Mouse (Mus musculus): Measurements from ENCODE around the gene Cyp27a1. TPM values are rescaled to one million over a fixed set of nuclear protein-coding genes. Genes with fewer than 3 reads are reported as not detected.
A peak's percentile ranks its signal among the peaks of the same experiment; 100 is the strongest.

The Cyp27a1 gene
- polyA plus RNA-seq, 1 experiment: 10.7 TPM

- no peak for DNase-seq
- Histone ChIP-seq H3K4me3 (ENCODE audit: control insufficient read depth, insufficient read depth, low read length) (no peak overlapping the region), H3K4me1 (replicated peaks; ENCODE audit: control insufficient read depth, insufficient read depth, low read length) (peaks cover 8% of the 10 kb centered on the region; the same call in 1 of the 2 replicates), H3K36me3 (ENCODE audit: control insufficient read depth, insufficient read depth, low read length) (no peaks in the 10 kb centered on the region), H3K27ac (ENCODE audit: control insufficient read depth, insufficient read depth, low read length) (no peak overlapping the region), H3K27me3 (ENCODE audit: control insufficient read depth, insufficient read depth, low read length) (peaks cover 7% of the 10 kb centered on the region; the same call in 1 of the 2 replicates)
- TF ChIP-seq POLR2A (IDR thresholded peaks at IDR 0.05; ENCODE audit: control insufficient read depth, extremely low read depth, insufficient read depth, low read length, poor library complexity) (no peak), CTCF (IDR thresholded peaks at IDR 0.05; ENCODE audit: borderline replicate concordance, control insufficient read depth, extremely low read depth, insufficient read depth, low read length, poor library complexity) (no peak)
- WGBS: 49% methylated on average over 13 of the region's 13 CpGs
Observed at GRCm38 (mm10) chr1:74783554-74783953, 70.2 kb downstream of the Cyp27a1 start.

DNA sequence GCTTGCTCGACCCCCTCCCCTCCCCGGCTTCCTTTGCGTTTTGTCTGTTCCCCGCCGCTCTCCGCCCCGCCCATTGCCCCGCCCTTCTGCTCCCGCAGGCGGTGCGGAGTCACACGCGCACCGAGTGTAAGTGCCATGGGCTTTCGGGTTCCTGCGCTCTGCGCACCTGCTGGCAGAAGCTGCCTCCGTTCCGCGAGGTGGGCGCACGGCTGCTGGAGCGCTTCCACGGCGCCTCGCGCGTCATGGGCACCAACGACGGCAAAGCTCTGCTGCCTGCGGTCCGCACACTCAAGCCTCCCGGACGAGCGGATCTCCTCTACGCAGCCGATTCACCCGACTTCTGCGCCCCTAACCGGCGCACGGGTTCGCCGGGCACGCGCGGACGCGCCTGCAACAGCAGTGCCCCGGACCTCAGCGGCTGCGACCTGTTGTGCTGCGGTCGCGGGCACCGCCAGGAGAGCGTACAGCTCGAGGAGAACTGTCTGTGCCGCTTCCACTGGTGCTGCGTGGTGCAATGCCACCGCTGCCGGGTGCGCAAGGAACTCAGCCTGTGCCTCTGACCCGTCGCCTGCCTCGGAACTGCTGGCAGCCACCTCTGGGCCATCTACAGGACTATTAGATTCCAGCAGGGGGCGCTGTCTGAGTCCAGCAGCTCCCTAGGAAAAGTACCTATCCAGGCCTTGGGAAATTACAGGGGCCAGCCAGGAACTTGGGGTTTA, 70.8 kb downstream of the Cyp27a1 start:
- peaks cover 7% of the 10 kb centered on the region; the same call in 1 of the 2 replicates for H3K27me3 ChIP-seq (ENCODE audit: control insufficient read depth, insufficient read depth, low read length)
- 2% methylated on average over 67 of the region's 67 CpGs for WGBS
- no peak for DNase-seq

More for the DNA sequence above, 70.8 kb downstream of the Cyp27a1 start:
- Histone ChIP-seq H3K36me3 (ENCODE audit: control insufficient read depth, insufficient read depth, low read length) (no peaks in the 10 kb centered on the region), H3K4me3 (ENCODE audit: control insufficient read depth, insufficient read depth, low read length) (peak overlapping the region; percentile 13), H3K4me1 (replicated peaks; ENCODE audit: control insufficient read depth, insufficient read depth, low read length) (peaks cover 8% of the 10 kb centered on the region; the same call in 1 of the 2 replicates), H3K27ac (ENCODE audit: control insufficient read depth, insufficient read depth, low read length) (no peak overlapping the region)
- TF ChIP-seq CTCF (IDR thresholded peaks at IDR 0.05; ENCODE audit: borderline replicate concordance, control insufficient read depth, extremely low read depth, insufficient read depth, low read length, poor library complexity) (peak; percentile 48; the same call in 1 of the 2 replicates), POLR2A (IDR thresholded peaks at IDR 0.05; ENCODE audit: control insufficient read depth, extremely low read depth, insufficient read depth, low read length, poor library complexity) (no peak)

Other genes starting within 250 kb of the Cyp27a1 start
- 40.2 and 53.1 TPM in 2 replicates for gene Cnot9, start 207.5 kb upstream of the Cyp27a1 start, polyA plus RNA-seq (2012; rRNA removed)
- 0.24 and 0.33 TPM in 2 replicates for gene Plcd4, start 170.7 kb upstream of the Cyp27a1 start, polyA plus RNA-seq (2012; rRNA removed)
- gene Usp37, start 169.3 kb upstream of the Cyp27a1 start, polyA plus RNA-seq (2012; rRNA removed): 7.3 and 8.6 TPM in 2 replicates
- 28.4 and 30.3 TPM in 2 replicates for gene Zfp142, start 125.3 kb upstream of the Cyp27a1 start, polyA plus RNA-seq (2012; rRNA removed)
- 14.7 and 17.3 TPM in 2 replicates for gene Bcs1l, start 125.3 kb upstream of the Cyp27a1 start, polyA plus RNA-seq (2012; rRNA removed)
- 68.0 and 82.4 TPM in 2 replicates for gene Rnf25, start 112.2 kb upstream of the Cyp27a1 start, polyA plus RNA-seq (2012; rRNA removed)
- gene Stk36, start 112.1 kb upstream of the Cyp27a1 start, polyA plus RNA-seq (2012; rRNA removed): 2.6 and 3.7 TPM in 2 replicates
- gene Ttll4, start 51.8 kb upstream of the Cyp27a1 start, polyA plus RNA-seq (2012; rRNA removed): 45.7 and 51.4 TPM in 2 replicates
- gene Prkag3, start 35.6 kb downstream of the Cyp27a1 start, polyA plus RNA-seq (2012; rRNA removed): 0.10 and 0.38 TPM in 2 replicates
- gene Wnt6, start 58.3 kb downstream of the Cyp27a1 start, polyA plus RNA-seq (2012; rRNA removed): 1.8 and 1.9 TPM in 2 replicates
- 5.0 and 5.3 TPM in 2 replicates for gene Wnt10a, start 77.9 kb downstream of the Cyp27a1 start, polyA plus RNA-seq (2012; rRNA removed)
- gene Cdk5r2, start 141.4 kb downstream of the Cyp27a1 start, polyA plus RNA-seq (2012; rRNA removed): 0.31 and 0.34 TPM in 2 replicates
- 0.24 and 0.26 TPM in 2 replicates for gene Fev, start 171.8 kb downstream of the Cyp27a1 start, polyA plus RNA-seq (2012; rRNA removed)
- 1.0 and 1.5 TPM in 2 replicates for gene Cryba2, start 179.6 kb downstream of the Cyp27a1 start, polyA plus RNA-seq (2012; rRNA removed)
- gene Cfap65, start 222.0 kb downstream of the Cyp27a1 start, polyA plus RNA-seq (2012; rRNA removed): 0.48 and 0.69 TPM in 2 replicates
- gene Ihh, start 238.1 kb downstream of the Cyp27a1 start, polyA plus RNA-seq (2012; rRNA removed): 0.75 and 0.94 TPM in 2 replicates